Mouse (Mus musculus) lung, adult 2 months (tissue): ENCODE results near the gene Ccdc78.

ENCODE experiments used
- CTCF ChIP-seq: fragments of 200-500 bp; IDR thresholded peaks from 2 replicates; pipeline ENCODE4 v1.5.1; 2011; ENCODE audit warnings: mild to moderate bottlenecking, low read length, control low read depth; ENCODE audit not compliant: insufficient read depth
- POLR2A ChIP-seq: fragments of 200-500 bp; IDR thresholded peaks from 2 replicates; pipeline ENCODE4 v1.6.1; 2011; ENCODE audit warnings: low read depth, mild to moderate bottlenecking, control low read depth, low read length, borderline replicate concordance; ENCODE audit errors: extremely low read depth

DNA sequence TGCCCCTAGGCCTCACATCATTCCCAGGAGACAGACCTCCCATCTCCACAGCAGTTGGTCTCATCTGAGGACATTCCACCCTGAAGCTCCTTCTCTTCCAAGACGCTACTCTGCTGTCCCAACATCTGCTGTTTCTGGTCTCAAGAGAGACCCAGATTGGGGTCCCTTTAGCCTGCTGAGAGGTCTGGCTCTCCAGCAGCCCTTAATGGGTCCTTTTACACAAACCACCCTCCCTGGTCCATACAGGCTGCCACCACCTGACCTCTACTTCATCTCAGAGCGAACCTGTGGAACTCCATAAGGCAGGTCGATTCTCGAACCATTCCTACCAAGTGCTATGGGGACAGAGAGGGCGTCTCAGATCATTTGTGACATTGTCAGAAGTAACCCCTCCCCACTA, 21.6 kb downstream of the Ccdc78 start:
- TF ChIP-seq POLR2A (no peak), CTCF (no peak)
